Mouse (Mus musculus) megakaryocyte-erythroid progenitor cell, adult 5-6 weeks (primary cell): Measurements from ENCODE around the gene Itfg2. TPM values are rescaled to one million over a fixed set of nuclear protein-coding genes. Genes with fewer than 3 reads are reported as not detected.

Experiments used
- ATAC-seq: replicated peaks from 2 replicates; pipeline ENCODE4 v1.8.0; 2016; ENCODE audit warnings: mild to moderate bottlenecking, inconsistent platforms; ENCODE audit not compliant: severe bottlenecking, poor library complexity, low FRiP score, low TSS enrichment
- total RNA-seq, 2 experiments: library from RNA; stranded (forward) in 1 of 2; stranded (reverse) in 1 of 2; fragments of 200-1000, 215-1000 nt in 1 of 2; fragments of >200 nt in 1 of 2; fragmentation: Nextera tagmentation in 1 of 2; gene quantifications; 2 replicates each; pipeline ENCODE4 v1.2.3; 2014 to 2017

Gene Itfg2
- total RNA-seq, 2 experiments from 2014 or later = 19.3 to 52.6 TPM

GRCm38 (mm10) chr6:128436356-128437005, 11.8 kb upstream of the Itfg2 start:
- ATAC-seq = no peak

- peak; percentile 48 for ATAC-seq
Observed at GRCm38 (mm10) chr6:128435474-128435873, 10.7 kb upstream of the Itfg2 start.

GRCm38 (mm10) chr6:128433566-128433965, 8.8 kb upstream of the Itfg2 start:
- ATAC-seq = no peak

- no peak for ATAC-seq
Observed at GRCm38 (mm10) chr6:128432356-128432915, 7.7 kb upstream of the Itfg2 start.

DNA sequence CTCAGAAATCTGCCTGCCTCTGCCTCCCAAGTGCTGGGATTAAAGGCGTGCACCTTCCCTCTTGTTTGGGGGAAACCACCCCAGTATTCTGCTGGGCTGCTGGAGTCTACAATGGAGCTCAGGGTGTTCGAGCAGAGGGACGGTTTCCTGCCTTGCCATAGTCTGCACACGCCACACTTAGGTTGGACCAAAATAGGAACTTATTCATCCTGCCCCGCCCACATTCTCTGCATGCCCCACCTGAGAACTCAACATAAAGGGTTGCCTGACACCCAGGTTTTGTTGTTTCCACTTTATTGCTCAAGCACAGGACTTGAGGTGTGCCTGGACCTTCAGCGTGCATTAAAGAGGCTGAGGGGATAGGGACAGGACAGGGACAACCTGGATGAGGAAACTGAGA, 5.1 kb upstream of the Itfg2 start:
- no peak for ATAC-seq

DNA sequence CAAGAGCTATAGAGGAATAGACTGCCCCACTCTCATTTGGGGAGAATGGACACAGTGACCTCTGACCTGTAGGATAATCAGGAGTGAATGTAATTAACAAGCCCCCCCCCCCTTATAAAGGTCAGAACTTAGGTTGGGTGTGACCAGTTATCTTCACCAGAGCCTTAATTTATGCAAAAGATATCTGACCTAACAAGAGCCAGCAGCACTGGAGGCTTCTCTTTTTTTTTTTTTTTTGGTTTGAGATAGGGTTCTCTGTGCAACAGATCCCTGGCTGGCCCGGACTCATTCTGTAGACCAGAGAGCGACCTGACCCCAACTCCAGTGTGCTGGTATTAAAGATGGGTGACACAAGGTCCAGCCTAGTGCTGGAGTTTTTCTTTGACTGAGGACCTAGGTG, 4.6 kb upstream of the Itfg2 start:
- ATAC-seq = 0 out of 2 replicates have a peak, but pooled peaks have one; percentile 11

DNA sequence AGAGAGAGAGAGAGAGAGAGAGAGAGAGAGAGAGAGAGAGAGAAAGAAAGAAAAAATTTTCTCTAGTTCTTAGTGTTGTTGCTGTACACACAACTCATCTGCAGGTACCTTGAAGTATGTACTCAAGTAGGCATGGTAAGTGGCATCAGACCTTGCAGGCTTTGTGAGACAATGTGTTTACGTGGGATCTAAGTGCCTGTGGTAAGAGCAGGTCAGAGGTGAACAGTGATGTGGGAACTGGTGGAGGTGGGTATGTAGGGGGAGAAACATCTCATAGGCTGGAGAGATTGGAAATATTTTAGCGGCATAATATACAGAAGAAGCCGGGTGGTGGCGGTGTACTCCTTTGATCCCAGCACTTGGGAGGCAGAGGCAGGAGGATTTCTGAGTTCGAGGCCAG, 2.8 kb upstream of the Itfg2 start:
- no peak for ATAC-seq

- no peak for ATAC-seq
Observed at GRCm38 (mm10) chr6:128425046-128425445, 315 bp upstream of the Itfg2 start.

DNA sequence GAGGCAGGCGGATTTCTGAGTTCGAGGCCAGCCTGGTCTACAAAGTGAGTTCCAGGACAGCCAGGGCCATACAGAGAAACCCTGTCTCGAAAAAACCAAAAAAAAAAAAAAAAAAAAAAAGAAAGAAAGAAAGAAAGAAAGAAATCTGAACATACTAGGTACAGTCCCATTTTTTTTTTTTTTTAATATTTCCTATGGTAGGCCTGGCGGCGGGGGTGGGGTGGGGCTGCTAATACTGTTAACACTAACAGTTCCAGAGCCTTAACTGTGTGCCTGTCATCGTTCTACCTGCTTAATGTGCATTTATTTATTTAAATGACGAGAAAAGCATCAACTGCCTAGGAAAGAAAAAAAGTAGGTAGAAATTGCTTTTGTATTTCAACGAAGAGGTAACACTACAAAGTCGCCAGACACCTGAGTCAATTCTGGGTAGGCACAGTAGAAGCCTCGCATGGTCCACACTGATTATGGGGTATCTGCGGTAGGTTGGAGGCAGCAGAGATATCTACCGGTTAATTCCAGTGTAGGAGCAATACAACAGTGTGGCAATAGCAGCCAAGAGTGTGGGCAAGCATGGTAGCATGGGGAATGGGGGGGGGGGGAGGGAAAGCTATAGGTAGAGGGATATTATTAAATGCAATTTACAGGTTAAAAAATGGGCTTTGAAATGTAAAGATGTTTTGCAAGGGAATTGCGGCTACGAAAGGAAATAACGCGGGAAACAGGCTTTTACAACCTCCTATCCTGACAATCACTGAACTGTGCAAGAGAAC, 1.0 kb downstream of the Itfg2 start:
- peak; percentile 77 for ATAC-seq

DNA sequence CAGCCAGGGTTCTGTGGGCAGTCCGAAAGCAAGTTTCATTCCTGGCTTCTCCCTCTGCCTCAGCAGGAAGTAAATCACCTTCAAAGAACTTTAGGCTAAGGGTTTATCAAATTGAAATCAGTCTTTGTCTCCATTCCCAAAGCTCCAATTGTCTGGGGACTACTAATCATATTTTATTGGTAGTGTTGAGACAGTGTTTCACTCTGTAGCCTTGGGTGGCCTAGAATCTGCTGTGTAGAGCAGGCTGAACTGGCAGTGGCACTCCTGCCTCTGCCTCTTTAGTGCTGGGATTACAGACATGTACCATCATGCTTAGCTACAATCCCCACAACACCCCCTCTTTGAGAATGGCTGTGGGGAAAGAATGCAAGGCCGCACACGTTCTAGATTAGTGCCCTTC, 3.3 kb downstream of the Itfg2 start:
- ATAC-seq = no peak

DNA sequence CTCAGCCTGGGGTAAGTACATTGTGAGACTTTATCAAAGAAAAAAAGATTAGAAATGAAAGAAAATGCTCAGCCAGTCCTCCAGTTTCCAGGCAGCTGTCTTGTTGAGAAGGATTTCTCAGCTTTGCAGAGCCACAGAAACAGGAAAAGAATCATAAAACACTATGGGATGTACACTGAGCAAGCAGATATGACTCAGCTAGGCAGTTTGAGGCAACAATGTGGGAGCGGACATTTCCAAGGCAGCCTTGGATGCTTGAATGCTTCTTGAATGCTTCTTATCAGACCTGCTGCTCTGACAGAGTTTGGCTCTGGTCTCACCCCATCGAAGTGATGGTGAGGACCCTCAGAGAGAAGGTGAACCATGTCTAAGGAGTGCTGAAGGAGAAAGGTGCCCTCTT, 3.7 kb downstream of the Itfg2 start:
- ATAC-seq = no peak

GRCm38 (mm10) chr6:128418076-128418475, 6.7 kb downstream of the Itfg2 start:
- ATAC-seq = no peak

DNA sequence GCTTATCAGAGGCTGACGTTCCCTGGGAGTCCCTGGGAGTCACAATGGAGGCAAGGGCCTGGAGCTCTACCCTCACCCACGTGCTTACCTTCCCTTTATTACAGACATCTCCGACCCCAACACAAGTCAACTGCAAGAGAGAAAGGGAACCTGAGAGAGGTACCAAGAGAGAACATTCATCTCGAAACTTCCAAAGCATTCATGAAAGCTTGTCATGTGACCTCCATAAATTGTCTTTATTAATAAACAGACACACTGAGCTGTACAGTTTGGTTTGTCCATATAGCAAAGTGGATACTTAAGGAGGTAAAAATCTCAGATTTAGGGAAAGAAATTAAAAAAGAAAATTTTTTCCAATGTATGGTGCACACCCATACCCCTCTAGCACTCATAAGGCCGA, 8.6 kb downstream of the Itfg2 start:
- no peak for ATAC-seq

GRCm38 (mm10) chr6:128411115-128411514, 13.6 kb downstream of the Itfg2 start:
- peak; percentile 81 for ATAC-seq

DNA sequence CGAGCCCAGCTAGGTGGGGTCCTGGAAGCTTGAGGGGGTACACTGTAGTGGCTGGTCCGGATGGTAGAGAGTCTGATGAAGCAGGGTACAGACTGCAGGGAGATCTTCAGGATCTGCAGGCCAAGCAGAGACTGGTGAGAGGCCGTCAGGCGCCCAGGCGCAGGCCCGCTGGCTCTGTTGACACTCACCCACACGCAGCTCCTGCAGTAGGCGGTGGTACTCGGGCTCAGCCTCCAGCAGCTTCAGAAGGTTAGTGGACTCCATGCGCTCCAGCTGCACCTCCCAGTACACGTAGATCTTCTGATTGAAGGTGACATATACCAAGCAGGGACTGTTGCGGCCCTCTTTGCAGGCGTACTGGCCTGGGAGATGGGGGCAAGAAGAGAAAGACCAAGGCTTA, 14.4 kb downstream of the Itfg2 start:
- ATAC-seq = no peak

GRCm38 (mm10) chr6:128408544-128409125, 16.1 kb downstream of the Itfg2 start:
- no peak for ATAC-seq

- ATAC-seq = peak; percentile 18; the same call in 1 of the 2 replicates
Observed at GRCm38 (mm10) chr6:128404708-128405107, 20.0 kb downstream of the Itfg2 start.

DNA sequence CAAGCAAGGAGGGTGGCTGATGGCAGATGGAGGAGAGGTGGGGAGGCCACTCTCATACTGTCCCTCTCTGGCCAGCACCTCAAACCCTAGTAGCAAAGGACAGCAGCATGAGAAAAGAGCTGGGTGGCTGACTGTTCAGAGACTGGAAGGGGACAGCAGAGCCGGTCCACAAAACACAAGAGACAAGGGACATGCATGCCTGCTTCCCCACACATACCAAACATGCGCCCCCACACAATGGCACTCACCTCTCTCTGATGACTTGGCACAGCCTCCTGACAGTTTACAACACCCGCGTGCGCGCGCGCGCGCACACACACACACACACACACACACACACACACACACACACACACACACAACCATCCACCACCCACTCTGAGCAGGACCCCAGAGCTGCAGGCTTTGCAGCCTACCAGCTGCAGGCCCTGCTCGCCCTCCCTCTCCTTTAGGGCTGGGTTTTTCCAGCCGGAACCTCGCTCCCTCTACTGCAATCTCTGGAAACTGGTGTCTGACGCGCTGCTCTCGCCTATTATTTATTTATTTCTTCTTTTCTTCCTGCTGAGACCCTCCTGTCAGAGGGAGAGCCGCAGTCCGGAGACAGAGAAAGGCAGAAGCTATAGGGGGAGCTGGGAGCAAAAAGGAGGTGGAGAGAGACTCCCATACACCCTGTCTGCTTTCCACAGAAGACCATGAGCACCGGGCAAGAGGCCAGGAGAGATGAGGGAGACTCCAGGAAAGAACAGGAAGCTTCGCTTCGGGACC, 25.1 kb downstream of the Itfg2 start:
- ATAC-seq = no peak

DNA sequence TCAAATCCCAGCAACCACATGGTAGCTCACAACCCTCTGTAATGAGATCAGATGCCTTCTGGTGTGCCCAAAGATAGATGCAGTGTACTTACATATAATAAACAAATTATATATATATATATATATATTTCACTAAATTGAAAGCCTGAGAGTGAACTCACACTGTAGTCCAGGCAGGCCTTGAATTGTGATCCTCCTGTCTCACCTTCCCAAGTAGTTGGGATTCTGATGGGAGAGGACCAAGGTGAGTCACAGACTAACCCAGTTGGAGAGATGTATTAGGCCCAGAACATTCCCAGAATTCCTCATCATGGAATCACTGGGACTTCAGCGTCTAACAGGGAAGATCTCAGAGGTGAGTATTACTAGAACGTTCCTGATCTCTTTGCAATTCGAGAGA, 25.7 kb downstream of the Itfg2 start, which contains the start of gene Nrip2:
Nrip2 (plus strand) TSS at position 301 of the 400 bp plus-strand sequence.
- no peak for ATAC-seq
